Mouse (Mus musculus): ENCODE results near the gene Gm2a. TPM values are rescaled to one million over a fixed set of nuclear protein-coding genes. Genes with fewer than 3 reads are reported as not detected.

The Gm2a gene
- polyA plus RNA-seq, 1 experiment: 20.8 TPM

- peaks cover 5% of the 10 kb centered on the region for H3K4me1 ChIP-seq (ENCODE audit: control insufficient read depth, insufficient read depth, low read length)
- TF ChIP-seq POLR2A (IDR thresholded peaks at IDR 0.05; ENCODE audit: borderline replicate concordance, control insufficient read depth, low read depth, low read length) (no peak), CTCF (IDR thresholded peaks at IDR 0.05; ENCODE audit: control insufficient read depth, insufficient read depth, low read length) (no peak)
- H3K27ac ChIP-seq (ENCODE audit: control insufficient read depth, insufficient read depth, low read depth, low read length, poor library complexity): no peak overlapping the region
- no peak overlapping the region for H3K4me3 ChIP-seq (replicated peaks; ENCODE audit: control insufficient read depth, low read depth, low read length)
- 3% methylated on average over 8 of the region's 8 CpGs for whole genome bisulfite sequencing
Measured at GRCm38 (mm10) chr11:55072467-55072866, 25.4 kb upstream of the Gm2a start.

- TF ChIP-seq POLR2A (IDR thresholded peaks at IDR 0.05; ENCODE audit: borderline replicate concordance, control insufficient read depth, low read depth, low read length) (no peak), CTCF (IDR thresholded peaks at IDR 0.05; ENCODE audit: control insufficient read depth, insufficient read depth, low read length) (no peak)
- Histone ChIP-seq H3K27ac (ENCODE audit: control insufficient read depth, insufficient read depth, low read depth, low read length, poor library complexity) (no peak overlapping the region), H3K4me1 (ENCODE audit: control insufficient read depth, insufficient read depth, low read length) (peaks cover 5% of the 10 kb centered on the region), H3K4me3 (replicated peaks; ENCODE audit: control insufficient read depth, low read depth, low read length) (no peak overlapping the region)
- 81% methylated on average over 10 of the region's 10 CpGs for WGBS
Measured at GRCm38 (mm10) chr11:55073191-55073590, 24.7 kb upstream of the Gm2a start.

- H3K4me1 ChIP-seq (ENCODE audit: control insufficient read depth, insufficient read depth, low read length): peaks cover 7% of the 10 kb centered on the region
- 55% methylated on average over 2 of the region's 2 CpGs for WGBS
- H3K4me3 ChIP-seq (replicated peaks; ENCODE audit: control insufficient read depth, low read depth, low read length): no peak overlapping the region
- TF ChIP-seq CTCF (IDR thresholded peaks at IDR 0.05; ENCODE audit: control insufficient read depth, insufficient read depth, low read length): no peak
- no peak for TF ChIP-seq POLR2A (IDR thresholded peaks at IDR 0.05; ENCODE audit: borderline replicate concordance, control insufficient read depth, low read depth, low read length)
- H3K27ac ChIP-seq (ENCODE audit: control insufficient read depth, insufficient read depth, low read depth, low read length, poor library complexity): no peak overlapping the region
Measured at GRCm38 (mm10) chr11:55075602-55076001, 22.3 kb upstream of the Gm2a start.

GRCm38 (mm10) chr11:55076234-55076633 is 21.7 kb upstream of the Gm2a start:
- no peak overlapping the region for H3K4me3 ChIP-seq (replicated peaks; ENCODE audit: control insufficient read depth, low read depth, low read length)
- TF ChIP-seq POLR2A (IDR thresholded peaks at IDR 0.05; ENCODE audit: borderline replicate concordance, control insufficient read depth, low read depth, low read length) (no peak), CTCF (IDR thresholded peaks at IDR 0.05; ENCODE audit: control insufficient read depth, insufficient read depth, low read length) (no peak)
- H3K4me1 ChIP-seq (ENCODE audit: control insufficient read depth, insufficient read depth, low read length): peaks cover 7% of the 10 kb centered on the region
- H3K27ac ChIP-seq (ENCODE audit: control insufficient read depth, insufficient read depth, low read depth, low read length, poor library complexity): no peak overlapping the region
- WGBS: 53% methylated on average over 5 of the region's 5 CpGs

- under 1% methylated on average over 50 of the region's 50 CpGs for WGBS
- Histone ChIP-seq H3K4me1 (ENCODE audit: control insufficient read depth, insufficient read depth, low read length) (peaks cover 7% of the 10 kb centered on the region), H3K27ac (ENCODE audit: control insufficient read depth, insufficient read depth, low read depth, low read length, poor library complexity) (peak within 1 kb of the TSS; percentile 85), H3K4me3 (replicated peaks; ENCODE audit: control insufficient read depth, low read depth, low read length) (peak within 1 kb of the TSS; percentile 78)
- TF ChIP-seq CTCF (IDR thresholded peaks at IDR 0.05; ENCODE audit: control insufficient read depth, insufficient read depth, low read length) (no peak), POLR2A (IDR thresholded peaks at IDR 0.05; ENCODE audit: borderline replicate concordance, control insufficient read depth, low read depth, low read length) (peak; percentile 67; the same call in 1 of the 2 replicates)
Measured at GRCm38 (mm10) chr11:55077331-55078231, 20.3 kb upstream of the Gm2a start, which contains the start of gene Ccdc69. TSS of gene Ccdc69 (minus strand) at chr11:55078131.

GRCm38 (mm10) chr11:55078502-55078901 is 19.4 kb upstream of the Gm2a start:
- 22% methylated on average over 3 of the region's 3 CpGs for WGBS
- no peak for TF ChIP-seq POLR2A (IDR thresholded peaks at IDR 0.05; ENCODE audit: borderline replicate concordance, control insufficient read depth, low read depth, low read length)
- no peak for TF ChIP-seq CTCF (IDR thresholded peaks at IDR 0.05; ENCODE audit: control insufficient read depth, insufficient read depth, low read length)
- no peak overlapping the region for H3K4me3 ChIP-seq (replicated peaks; ENCODE audit: control insufficient read depth, low read depth, low read length)
- H3K4me1 ChIP-seq (ENCODE audit: control insufficient read depth, insufficient read depth, low read length): peaks cover 4% of the 10 kb centered on the region
- H3K27ac ChIP-seq (ENCODE audit: control insufficient read depth, insufficient read depth, low read depth, low read length, poor library complexity): peak overlapping the region; percentile 85

GRCm38 (mm10) chr11:55079180-55079579 is 18.7 kb upstream of the Gm2a start:
- H3K4me3 ChIP-seq (replicated peaks; ENCODE audit: control insufficient read depth, low read depth, low read length): no peak overlapping the region
- no peak for TF ChIP-seq POLR2A (IDR thresholded peaks at IDR 0.05; ENCODE audit: borderline replicate concordance, control insufficient read depth, low read depth, low read length)
- no peak for TF ChIP-seq CTCF (IDR thresholded peaks at IDR 0.05; ENCODE audit: control insufficient read depth, insufficient read depth, low read length)
- peaks cover 7% of the 10 kb centered on the region for H3K4me1 ChIP-seq (ENCODE audit: control insufficient read depth, insufficient read depth, low read length)
- 89% methylated on average over 4 of the region's 4 CpGs for WGBS
- no peak overlapping the region for H3K27ac ChIP-seq (ENCODE audit: control insufficient read depth, insufficient read depth, low read depth, low read length, poor library complexity)

GRCm38 (mm10) chr11:55081206-55081605 is 16.7 kb upstream of the Gm2a start:
- H3K27ac ChIP-seq (ENCODE audit: control insufficient read depth, insufficient read depth, low read depth, low read length, poor library complexity): no peak overlapping the region
- TF ChIP-seq POLR2A (IDR thresholded peaks at IDR 0.05; ENCODE audit: borderline replicate concordance, control insufficient read depth, low read depth, low read length): no peak
- TF ChIP-seq CTCF (IDR thresholded peaks at IDR 0.05; ENCODE audit: control insufficient read depth, insufficient read depth, low read length): no peak
- 88% methylated on average over 9 of the region's 9 CpGs for WGBS
- H3K4me3 ChIP-seq (replicated peaks; ENCODE audit: control insufficient read depth, low read depth, low read length): no peak overlapping the region
- H3K4me1 ChIP-seq (ENCODE audit: control insufficient read depth, insufficient read depth, low read length): peaks cover 7% of the 10 kb centered on the region

Measured in bone marrow, adult 2 months (tissue).